Mouse (Mus musculus): ENCODE results near the gene Sbk3. TPM values are rescaled to one million over a fixed set of nuclear protein-coding genes. Genes with fewer than 3 reads are reported as not detected.

The Sbk3 gene
- polyA plus RNA-seq (2014; fragmentation: Illumina TruSeq; extraction: RNeasy Lipid Tissue Mini Kit (QIAGEN cat#74804); ENCODE audit: low replicate concordance): not detected

GRCm38 (mm10) chr7:4971068-4971467 lies at the start of gene Sbk3:
Gene Sbk3 (minus strand): TSS chr7:4971168.

GRCm38 (mm10) chr7:5020000-5020681 lies 49.2 kb upstream of the Sbk3 start, which contains the start of the genes Zfp865 and Ccdc106:
Gene Zfp865 (plus strand): TSS chr7:5020376.
Gene Ccdc106 (plus strand): TSS chr7:5020553.

GRCm38 (mm10) chr7:5015118-5016001 lies 44.4 kb upstream of the Sbk3 start, which contains the start of gene Gm44973:
Gene Gm44973 (plus strand): TSS chr7:5015496.

GRCm38 (mm10) chr7:5014251-5015117 lies 43.5 kb upstream of the Sbk3 start, which contains the start of the genes Zfp524 and Fiz1:
Gene Zfp524 (plus strand): TSS chr7:5014415.
Gene Fiz1 (minus strand): TSS chr7:5014697.

GRCm38 (mm10) chr7:4996003-4996895 lies 25.3 kb upstream of the Sbk3 start, which contains the start of gene Zfp579:
Gene Zfp579 (minus strand): TSS chr7:4996158.

GRCm38 (mm10) chr7:4964272-4964671 lies 6.7 kb downstream of the Sbk3 start, which contains the start of gene Sbk2:
Gene Sbk2 (minus strand): TSS chr7:4964406.

GRCm38 (mm10) chr7:4925441-4926381 lies 45.3 kb downstream of the Sbk3 start, which contains the start of gene Ssc5d:
Gene Ssc5d (plus strand): TSS chr7:4925785.

GRCm38 (mm10) chr7:4921824-4922482 lies 49.0 kb downstream of the Sbk3 start, which contains the start of gene Nat14:
Gene Nat14 (plus strand): TSS chr7:4922028.

Other genes starting within 250 kb of the Sbk3 start
- gene Tmem150b, start 245.9 kb downstream of the Sbk3 start, polyA plus RNA-seq (2014; fragmentation: Illumina TruSeq; extraction: RNeasy Lipid Tissue Mini Kit (QIAGEN cat#74804); ENCODE audit: low replicate concordance): 4.2 TPM
- 2.5 TPM for gene Kmt5c, start 231.1 kb downstream of the Sbk3 start, polyA plus RNA-seq (2014; fragmentation: Illumina TruSeq; extraction: RNeasy Lipid Tissue Mini Kit (QIAGEN cat#74804); ENCODE audit: low replicate concordance)
- not detected for gene Cox6b2, start 218.1 kb downstream of the Sbk3 start, polyA plus RNA-seq (2014; fragmentation: Illumina TruSeq; extraction: RNeasy Lipid Tissue Mini Kit (QIAGEN cat#74804); ENCODE audit: low replicate concordance)
- gene Fam71e2, start 199.9 kb downstream of the Sbk3 start, polyA plus RNA-seq (2014; fragmentation: Illumina TruSeq; extraction: RNeasy Lipid Tissue Mini Kit (QIAGEN cat#74804); ENCODE audit: low replicate concordance): not detected
- not detected for gene Il11, start 188.3 kb downstream of the Sbk3 start, polyA plus RNA-seq (2014; fragmentation: Illumina TruSeq; extraction: RNeasy Lipid Tissue Mini Kit (QIAGEN cat#74804); ENCODE audit: low replicate concordance)
- not detected for gene Tmem190, start 188.2 kb downstream of the Sbk3 start, polyA plus RNA-seq (2014; fragmentation: Illumina TruSeq; extraction: RNeasy Lipid Tissue Mini Kit (QIAGEN cat#74804); ENCODE audit: low replicate concordance)
- gene Tmem238, start 181.5 kb downstream of the Sbk3 start, polyA plus RNA-seq (2014; fragmentation: Illumina TruSeq; extraction: RNeasy Lipid Tissue Mini Kit (QIAGEN cat#74804); ENCODE audit: low replicate concordance): 1.0 TPM
- gene Rpl28, start 178.3 kb downstream of the Sbk3 start, polyA plus RNA-seq (2014; fragmentation: Illumina TruSeq; extraction: RNeasy Lipid Tissue Mini Kit (QIAGEN cat#74804); ENCODE audit: low replicate concordance): 4.2 TPM
- gene Ube2s, start 158.6 kb downstream of the Sbk3 start, polyA plus RNA-seq (2014; fragmentation: Illumina TruSeq; extraction: RNeasy Lipid Tissue Mini Kit (QIAGEN cat#74804); ENCODE audit: low replicate concordance): 2.9 TPM
- 0.19 TPM for gene Shisa7, start 126.5 kb downstream of the Sbk3 start, polyA plus RNA-seq (2014; fragmentation: Illumina TruSeq; extraction: RNeasy Lipid Tissue Mini Kit (QIAGEN cat#74804); ENCODE audit: low replicate concordance)
- gene Isoc2b, start 100.9 kb downstream of the Sbk3 start, polyA plus RNA-seq (2014; fragmentation: Illumina TruSeq; extraction: RNeasy Lipid Tissue Mini Kit (QIAGEN cat#74804); ENCODE audit: low replicate concordance): 0.97 TPM
- 0.85 TPM for gene Isoc2a, start 94.0 kb downstream of the Sbk3 start, polyA plus RNA-seq (2014; fragmentation: Illumina TruSeq; extraction: RNeasy Lipid Tissue Mini Kit (QIAGEN cat#74804); ENCODE audit: low replicate concordance)
- gene Gm36210, start 64.7 kb downstream of the Sbk3 start, polyA plus RNA-seq (2014; fragmentation: Illumina TruSeq; extraction: RNeasy Lipid Tissue Mini Kit (QIAGEN cat#74804); ENCODE audit: low replicate concordance): not detected
- gene Zfp628, start 56.0 kb downstream of the Sbk3 start, polyA plus RNA-seq (2014; fragmentation: Illumina TruSeq; extraction: RNeasy Lipid Tissue Mini Kit (QIAGEN cat#74804); ENCODE audit: low replicate concordance): not detected
- gene Nat14, start 49.1 kb downstream of the Sbk3 start, polyA plus RNA-seq (2014; fragmentation: Illumina TruSeq; extraction: RNeasy Lipid Tissue Mini Kit (QIAGEN cat#74804); ENCODE audit: low replicate concordance): 0.59 TPM
- not detected for gene Ssc5d, start 45.4 kb downstream of the Sbk3 start, polyA plus RNA-seq (2014; fragmentation: Illumina TruSeq; extraction: RNeasy Lipid Tissue Mini Kit (QIAGEN cat#74804); ENCODE audit: low replicate concordance)
- not detected for gene Sbk2, start 6.8 kb downstream of the Sbk3 start, polyA plus RNA-seq (2014; fragmentation: Illumina TruSeq; extraction: RNeasy Lipid Tissue Mini Kit (QIAGEN cat#74804); ENCODE audit: low replicate concordance)
- gene Zfp579, start 25.0 kb upstream of the Sbk3 start, polyA plus RNA-seq (2014; fragmentation: Illumina TruSeq; extraction: RNeasy Lipid Tissue Mini Kit (QIAGEN cat#74804); ENCODE audit: low replicate concordance): 8.2 TPM
- not detected for gene Zfp524, start 43.2 kb upstream of the Sbk3 start, polyA plus RNA-seq (2014; fragmentation: Illumina TruSeq; extraction: RNeasy Lipid Tissue Mini Kit (QIAGEN cat#74804); ENCODE audit: low replicate concordance)
- 9.3 TPM for gene Fiz1, start 43.5 kb upstream of the Sbk3 start, polyA plus RNA-seq (2014; fragmentation: Illumina TruSeq; extraction: RNeasy Lipid Tissue Mini Kit (QIAGEN cat#74804); ENCODE audit: low replicate concordance)
- gene Gm44973, start 44.3 kb upstream of the Sbk3 start, polyA plus RNA-seq (2014; fragmentation: Illumina TruSeq; extraction: RNeasy Lipid Tissue Mini Kit (QIAGEN cat#74804); ENCODE audit: low replicate concordance): 0.48 TPM
- gene Zfp865, start 49.2 kb upstream of the Sbk3 start, polyA plus RNA-seq (2014; fragmentation: Illumina TruSeq; extraction: RNeasy Lipid Tissue Mini Kit (QIAGEN cat#74804); ENCODE audit: low replicate concordance): 3.4 TPM
- gene Ccdc106, start 49.4 kb upstream of the Sbk3 start, polyA plus RNA-seq (2014; fragmentation: Illumina TruSeq; extraction: RNeasy Lipid Tissue Mini Kit (QIAGEN cat#74804); ENCODE audit: low replicate concordance): not detected
- 1.6 TPM for gene 4632433K11Rik, start 63.0 kb upstream of the Sbk3 start, polyA plus RNA-seq (2014; fragmentation: Illumina TruSeq; extraction: RNeasy Lipid Tissue Mini Kit (QIAGEN cat#74804); ENCODE audit: low replicate concordance)
- gene Zfp784, start 67.3 kb upstream of the Sbk3 start, polyA plus RNA-seq (2014; fragmentation: Illumina TruSeq; extraction: RNeasy Lipid Tissue Mini Kit (QIAGEN cat#74804); ENCODE audit: low replicate concordance): 6.2 TPM
- 0.56 TPM for gene Zfp580, start 80.4 kb upstream of the Sbk3 start, polyA plus RNA-seq (2014; fragmentation: Illumina TruSeq; extraction: RNeasy Lipid Tissue Mini Kit (QIAGEN cat#74804); ENCODE audit: low replicate concordance)
- 11.5 TPM for gene U2af2, start 91.0 kb upstream of the Sbk3 start, polyA plus RNA-seq (2014; fragmentation: Illumina TruSeq; extraction: RNeasy Lipid Tissue Mini Kit (QIAGEN cat#74804); ENCODE audit: low replicate concordance)
- 0.63 TPM for gene Epn1, start 109.1 kb upstream of the Sbk3 start, polyA plus RNA-seq (2014; fragmentation: Illumina TruSeq; extraction: RNeasy Lipid Tissue Mini Kit (QIAGEN cat#74804); ENCODE audit: low replicate concordance)
- not detected for gene Rfpl4, start 145.8 kb upstream of the Sbk3 start, polyA plus RNA-seq (2014; fragmentation: Illumina TruSeq; extraction: RNeasy Lipid Tissue Mini Kit (QIAGEN cat#74804); ENCODE audit: low replicate concordance)
- 2.1 TPM for gene Rasl2-9, start 154.8 kb upstream of the Sbk3 start, polyA plus RNA-seq (2014; fragmentation: Illumina TruSeq; extraction: RNeasy Lipid Tissue Mini Kit (QIAGEN cat#74804); ENCODE audit: low replicate concordance)
- not detected for gene Vmn1r55, start 178.5 kb upstream of the Sbk3 start, polyA plus RNA-seq (2014; fragmentation: Illumina TruSeq; extraction: RNeasy Lipid Tissue Mini Kit (QIAGEN cat#74804); ENCODE audit: low replicate concordance)
- not detected for gene Vmn1r56, start 225.6 kb upstream of the Sbk3 start, polyA plus RNA-seq (2014; fragmentation: Illumina TruSeq; extraction: RNeasy Lipid Tissue Mini Kit (QIAGEN cat#74804); ENCODE audit: low replicate concordance)
- not detected for gene Vmn1r57, start 247.3 kb upstream of the Sbk3 start, polyA plus RNA-seq (2014; fragmentation: Illumina TruSeq; extraction: RNeasy Lipid Tissue Mini Kit (QIAGEN cat#74804); ENCODE audit: low replicate concordance)